Mouse (Mus musculus) lung, embryonic 15.5 days (tissue): ENCODE data around the gene Nhlrc1. TPM values are rescaled to one million over a fixed set of nuclear protein-coding genes. Genes with fewer than 3 reads are reported as not detected.

Experiments
- ATAC-seq: fragments of 200-750 bp; cut with Nextera tagmentation; 2 replicates; pipeline ENCODE4 v1.8.0; 2017; ENCODE audit warnings: moderate number of reproducible peaks, borderline replicate concordance; ENCODE audit not compliant: low FRiP score, low TSS enrichment; ENCODE audit errors: extremely low read depth
- H3K27ac ChIP-seq: fragments of 300-500 bp; sonication (generic); 2 replicates; pipeline ENCODE4 v1.5.1; 2015; ENCODE audit warnings: moderate library complexity, mild to moderate bottlenecking, inconsistent platforms
- H3K27me3 ChIP-seq: fragments of 300-500 bp; sonication (generic); 2 replicates; pipeline ENCODE4 v1.6.1; 2015; ENCODE audit warnings: inconsistent platforms
- H3K36me3 ChIP-seq: fragments of 300-500 bp; sonication (generic); 2 replicates; pipeline ENCODE4 v1.6.1; 2015; ENCODE audit warnings: inconsistent platforms
- H3K4me1 ChIP-seq: fragments of 300-500 bp; sonication (generic); 2 replicates; pipeline ENCODE4 v1.6.1; 2015; ENCODE audit warnings: inconsistent platforms
- H3K4me2 ChIP-seq: fragments of 300-500 bp; sonication (generic); 2 replicates; pipeline ENCODE4 v1.6.1; 2015; ENCODE audit warnings: inconsistent platforms, mild to moderate bottlenecking, moderate library complexity
- H3K4me3 ChIP-seq: fragments of 300-500 bp; sonication (generic); 2 replicates; pipeline ENCODE4 v1.5.1; 2015; ENCODE audit warnings: mild to moderate bottlenecking, inconsistent platforms
- H3K9ac ChIP-seq: fragments of 300-500 bp; sonication (generic); 2 replicates; pipeline ENCODE4 v1.6.1; 2015; ENCODE audit warnings: inconsistent platforms
- H3K9me3 ChIP-seq: fragments of 300-500 bp; sonication (generic); 2 replicates; pipeline ENCODE4 v1.6.1; 2016; ENCODE audit warnings: inconsistent platforms
- WGBS: fragments of 180-500 bp; shearing (Covaris S2); methylation state at CpG from one replicate; pipeline ENCODE4 v1.1.7; 2015; 5-methylcytosine and 5-hydroxymethylcytosine counted together
- polyA plus RNA-seq: library from polyadenylated mRNA; unstranded; fragments of >200 nt; fragmentation: Nextera tagmentation; extraction: Ambion mirVana; gene quantifications from 2 replicates; pipeline ENCODE4 v1.2.1, GENCODE M21; 2015

Nhlrc1 gene
- polyA plus RNA-seq, 1 experiment from 2014 or later = 4.3 TPM

- Histone ChIP-seq H3K4me3 (no peak overlapping the region), H3K9ac (no peak overlapping the region), H3K27me3 (no peaks in the 10 kb centered on the region), H3K36me3 (no peaks in the 10 kb centered on the region), H3K27ac (no peak overlapping the region), H3K4me1 (0 out of 2 replicates have a peak, but pooled peaks cover 2% of the 10 kb centered on the region), H3K4me2 (no peak overlapping the region), H3K9me3 (no peaks in the 10 kb centered on the region)
- 71% methylated on average over 4 of the region's 4 CpGs for WGBS
- no peak for ATAC-seq
These were observed 17.3 kb downstream of the Nhlrc1 start for GRCm38 (mm10) chr13:46997355-46997754.

GRCm38 (mm10) chr13:46993274-46993551 lies 21.4 kb downstream of the Nhlrc1 start:
- H3K4me3 ChIP-seq = no peak overlapping the region
- H3K4me2 ChIP-seq = no peak overlapping the region
- no peaks in the 10 kb centered on the region for H3K4me1 ChIP-seq
- no peak overlapping the region for H3K9ac ChIP-seq
- no peaks in the 10 kb centered on the region for H3K27me3 ChIP-seq
- H3K9me3 ChIP-seq = no peaks in the 10 kb centered on the region
- no peaks in the 10 kb centered on the region for H3K36me3 ChIP-seq
- ATAC-seq = no peak
- H3K27ac ChIP-seq = no peak overlapping the region
- WGBS = 94% methylated on average over 2 of the region's 2 CpGs

- Histone ChIP-seq H3K4me2 (no peak overlapping the region), H3K9ac (no peak overlapping the region), H3K9me3 (no peaks in the 10 kb centered on the region), H3K27ac (no peak overlapping the region), H3K4me3 (no peak overlapping the region), H3K36me3 (no peaks in the 10 kb centered on the region), H3K4me1 (no peaks in the 10 kb centered on the region), H3K27me3 (no peaks in the 10 kb centered on the region)
- no peak for ATAC-seq
- 72% methylated on average over 7 of the region's 7 CpGs for whole genome bisulfite sequencing
These were observed 22.0 kb downstream of the Nhlrc1 start for GRCm38 (mm10) chr13:46992516-46993273.

- no peak for ATAC-seq
- no peak overlapping the region for H3K9ac ChIP-seq
- no peak overlapping the region for H3K27ac ChIP-seq
- H3K4me2 ChIP-seq = no peak overlapping the region
- no peak overlapping the region for H3K4me3 ChIP-seq
- no peaks in the 10 kb centered on the region for H3K36me3 ChIP-seq
- WGBS = 22% methylated on average over 4 of the region's 4 CpGs
- H3K27me3 ChIP-seq = no peaks in the 10 kb centered on the region
- no peaks in the 10 kb centered on the region; the same call in 1 of the 2 replicates for H3K4me1 ChIP-seq
- H3K9me3 ChIP-seq = no peaks in the 10 kb centered on the region
These were observed 24.2 kb downstream of the Nhlrc1 start for GRCm38 (mm10) chr13:46990376-46991011.

GRCm38 (mm10) chr13:46987941-46988340 lies 26.7 kb downstream of the Nhlrc1 start:
- H3K4me3 ChIP-seq = no peak overlapping the region

GRCm38 (mm10) chr13:46986208-46986607 lies 28.4 kb downstream of the Nhlrc1 start:
- 32% methylated on average over 6 of the region's 6 CpGs for WGBS
- ATAC-seq = no peak
- no peaks in the 10 kb centered on the region for H3K9me3 ChIP-seq
- H3K36me3 ChIP-seq = no peaks in the 10 kb centered on the region
- no peak overlapping the region for H3K4me3 ChIP-seq
- H3K27ac ChIP-seq = no peak overlapping the region
- peak overlapping the region; percentile 18; the same call in 1 of the 2 replicates for H3K4me2 ChIP-seq
- H3K27me3 ChIP-seq = no peaks in the 10 kb centered on the region
- peaks cover 4% of the 10 kb centered on the region; the same call in 1 of the 2 replicates for H3K4me1 ChIP-seq
- no peak overlapping the region for H3K9ac ChIP-seq

More at GRCm38 (mm10) chr13:46987941-46988340, 26.7 kb downstream of the Nhlrc1 start:
- WGBS = 57% methylated on average over 8 of the region's 8 CpGs
- Histone ChIP-seq H3K9ac (no peak overlapping the region), H3K27me3 (no peaks in the 10 kb centered on the region), H3K4me2 (no peak overlapping the region), H3K36me3 (no peaks in the 10 kb centered on the region), H3K4me1 (no peaks in the 10 kb centered on the region; the same call in 1 of the 2 replicates), H3K27ac (no peak overlapping the region), H3K9me3 (no peaks in the 10 kb centered on the region)
- no peak for ATAC-seq

- Histone ChIP-seq H3K27ac (no peak overlapping the region), H3K4me1 (peaks cover 14% of the 10 kb centered on the region), H3K4me3 (no peak overlapping the region), H3K4me2 (no peak overlapping the region), H3K9ac (no peak overlapping the region), H3K27me3 (no peaks in the 10 kb centered on the region), H3K36me3 (no peaks in the 10 kb centered on the region), H3K9me3 (no peaks in the 10 kb centered on the region)
- ATAC-seq = no peak
- 83% methylated on average over 2 of the region's 2 CpGs for WGBS
These were observed 30.8 kb downstream of the Nhlrc1 start for GRCm38 (mm10) chr13:46983878-46984277.

- H3K27me3 ChIP-seq = no peaks in the 10 kb centered on the region
- ATAC-seq = no peak
- H3K4me2 ChIP-seq = no peak overlapping the region
- no peak overlapping the region for H3K9ac ChIP-seq
- H3K4me1 ChIP-seq = peaks cover 20% of the 10 kb centered on the region
- H3K27ac ChIP-seq = peak overlapping the region; percentile 47
- no peak overlapping the region for H3K4me3 ChIP-seq
- H3K9me3 ChIP-seq = no peaks in the 10 kb centered on the region
- 26% methylated on average over 13 of the region's 13 CpGs for WGBS
- H3K36me3 ChIP-seq = no peaks in the 10 kb centered on the region
These were observed 34.7 kb downstream of the Nhlrc1 start for GRCm38 (mm10) chr13:46979836-46980490.

- Histone ChIP-seq H3K27me3 (no peaks in the 10 kb centered on the region), H3K9ac (no peak overlapping the region), H3K9me3 (no peaks in the 10 kb centered on the region), H3K4me3 (no peak overlapping the region), H3K27ac (no peak overlapping the region), H3K4me1 (peaks cover 16% of the 10 kb centered on the region), H3K4me2 (no peak overlapping the region), H3K36me3 (no peaks in the 10 kb centered on the region)
- WGBS = 79% methylated on average over 7 of the region's 7 CpGs
- ATAC-seq = no peak
These were observed 38.1 kb downstream of the Nhlrc1 start for GRCm38 (mm10) chr13:46976532-46976931.

GRCm38 (mm10) chr13:46975930-46976329 lies 38.7 kb downstream of the Nhlrc1 start:
- no peak overlapping the region for H3K9ac ChIP-seq
- WGBS = 20% methylated on average over 4 of the region's 4 CpGs

GRCm38 (mm10) chr13:46975031-46975551 lies 39.6 kb downstream of the Nhlrc1 start:
- no peaks in the 10 kb centered on the region for H3K9me3 ChIP-seq
- H3K4me3 ChIP-seq = no peak overlapping the region
- peaks cover 11% of the 10 kb centered on the region for H3K4me1 ChIP-seq
- no peaks in the 10 kb centered on the region for H3K36me3 ChIP-seq
- H3K27me3 ChIP-seq = no peaks in the 10 kb centered on the region
- 41% methylated on average over 14 of the region's 14 CpGs for WGBS
- H3K9ac ChIP-seq = no peak overlapping the region
- peak overlapping the region; percentile 15; the same call in 1 of the 2 replicates for H3K27ac ChIP-seq
- peak; percentile 39; the same call in 1 of the 2 replicates for ATAC-seq
- peak overlapping the region; percentile 36 for H3K4me2 ChIP-seq

More at GRCm38 (mm10) chr13:46975930-46976329, 38.7 kb downstream of the Nhlrc1 start:
- ATAC-seq = no peak
- H3K4me2 ChIP-seq = no peak overlapping the region
- no peaks in the 10 kb centered on the region for H3K36me3 ChIP-seq
- no peaks in the 10 kb centered on the region for H3K27me3 ChIP-seq
- H3K9me3 ChIP-seq = no peaks in the 10 kb centered on the region
- peaks cover 16% of the 10 kb centered on the region for H3K4me1 ChIP-seq
- H3K27ac ChIP-seq = peak overlapping the region; percentile 15; the same call in 1 of the 2 replicates
- H3K4me3 ChIP-seq = no peak overlapping the region
